Mouse (Mus musculus) intestine, postnatal 0 days (tissue): ENCODE data around the gene Slc50a1. TPM values are rescaled to one million over a fixed set of nuclear protein-coding genes. Genes with fewer than 3 reads are reported as not detected.

Experiments
- ATAC-seq: fragments of 200-750 bp; cut with Nextera tagmentation; 2 replicates; pipeline ENCODE4 v1.8.0; 2017; ENCODE audit warnings: mild to moderate bottlenecking, moderate TSS enrichment, moderate library complexity
- H3K27ac ChIP-seq: fragments of 300-500 bp; sonication (generic); 2 replicates; pipeline ENCODE4 v1.5.1; 2014; ENCODE audit warnings: mild to moderate bottlenecking, low read depth, low read length, moderate library complexity
- H3K27me3 ChIP-seq: fragments of 300-500 bp; sonication (generic); replicated peaks from 2 replicates; pipeline ENCODE4 v1.6.1; 2014; ENCODE audit warnings: low read length, mixed read lengths; ENCODE audit not compliant: control insufficient read depth, insufficient read depth
- H3K36me3 ChIP-seq: fragments of 300-500 bp; sonication (generic); 2 replicates; pipeline ENCODE4 v1.6.1; 2014; ENCODE audit warnings: mild to moderate bottlenecking, moderate library complexity; ENCODE audit not compliant: control insufficient read depth, insufficient read depth
- H3K4me1 ChIP-seq: fragments of 300-500 bp; sonication (generic); replicated peaks from 2 replicates; pipeline ENCODE4 v1.6.1; 2014; ENCODE audit warnings: antibody characterized with exemption, low read length, mixed read lengths; ENCODE audit not compliant: control insufficient read depth, insufficient read depth
- H3K4me2 ChIP-seq: fragments of 300-500 bp; sonication (generic); replicated peaks from 2 replicates; pipeline ENCODE4 v1.6.1; 2014; ENCODE audit warnings: low read depth, mild to moderate bottlenecking, moderate library complexity
- H3K4me3 ChIP-seq: fragments of 300-500 bp; sonication (generic); 2 replicates; pipeline ENCODE4 v1.5.1; 2014; ENCODE audit warnings: low read depth, low read length
- H3K9ac ChIP-seq: fragments of 300-500 bp; sonication (generic); 2 replicates; pipeline ENCODE4 v1.6.1; 2014; ENCODE audit warnings: mild to moderate bottlenecking, low read depth, low read length
- H3K9me3 ChIP-seq: fragments of 300-500 bp; sonication (generic); 2 replicates; pipeline ENCODE4 v1.6.1; 2016; ENCODE audit warnings: mixed run types; ENCODE audit not compliant: control insufficient read depth
- CTCF ChIP-seq: sonication (generic); IDR thresholded peaks from 2 replicates; pipeline ENCODE4 v1.5.1; 2016; ENCODE audit warnings: low read depth, mild to moderate bottlenecking, control low read depth, antibody characterized with exemption, moderate library complexity
- WGBS: fragments of 180-500 bp; shearing (Covaris S2); extraction: QIAGEN DNeasy Blood & Tissue Kit; methylation state at CpG from one replicate; pipeline ENCODE4 v1.1.7; 2014; 5-methylcytosine and 5-hydroxymethylcytosine counted together
- polyA plus RNA-seq: library from polyadenylated mRNA; unstranded; fragments of >200 nt; fragmentation: Nextera tagmentation; extraction: Ambion mirVana; gene quantifications from 2 replicates; pipeline ENCODE4 v1.2.1, GENCODE M21; 2015

Slc50a1 gene
- polyA plus RNA-seq, 1 experiment from 2014 or later, result 57.4 TPM

DNA sequence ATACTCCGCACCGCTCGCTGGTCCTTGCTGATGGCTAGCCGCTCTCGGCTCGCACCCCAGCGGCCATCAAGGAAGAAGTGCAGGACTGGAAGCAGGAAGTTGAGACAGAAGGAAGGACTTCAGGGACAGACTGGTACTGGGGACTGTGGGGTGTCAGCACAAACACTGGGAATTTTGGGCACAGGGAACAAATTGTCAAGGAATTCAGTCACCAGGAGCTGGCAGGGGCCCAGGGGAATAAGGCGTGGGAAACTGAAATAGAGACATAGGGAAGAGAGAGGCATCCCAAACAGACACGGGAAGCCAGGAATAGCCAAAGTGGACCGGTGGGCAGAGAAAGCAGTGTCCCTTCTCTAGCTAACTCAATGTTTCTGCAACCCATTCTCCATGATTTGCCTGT, 33.9 kb downstream of the Slc50a1 start:
- H3K36me3 ChIP-seq, result no peaks in the 10 kb centered on the region; the same call in 1 of the 2 replicates
- H3K27me3 ChIP-seq, result no peaks in the 10 kb centered on the region
- 89% methylated on average over 10 of the region's 10 CpGs for WGBS
- H3K4me3 ChIP-seq, result no peak overlapping the region
- no peak overlapping the region for H3K9ac ChIP-seq
- TF ChIP-seq CTCF, result no peak
- H3K4me1 ChIP-seq, result 0 out of 2 replicates have a peak, but pooled peaks cover 3% of the 10 kb centered on the region
- no peak overlapping the region for H3K27ac ChIP-seq
- no peak overlapping the region for H3K4me2 ChIP-seq
- no peaks in the 10 kb centered on the region for H3K9me3 ChIP-seq
- no peak for ATAC-seq

DNA sequence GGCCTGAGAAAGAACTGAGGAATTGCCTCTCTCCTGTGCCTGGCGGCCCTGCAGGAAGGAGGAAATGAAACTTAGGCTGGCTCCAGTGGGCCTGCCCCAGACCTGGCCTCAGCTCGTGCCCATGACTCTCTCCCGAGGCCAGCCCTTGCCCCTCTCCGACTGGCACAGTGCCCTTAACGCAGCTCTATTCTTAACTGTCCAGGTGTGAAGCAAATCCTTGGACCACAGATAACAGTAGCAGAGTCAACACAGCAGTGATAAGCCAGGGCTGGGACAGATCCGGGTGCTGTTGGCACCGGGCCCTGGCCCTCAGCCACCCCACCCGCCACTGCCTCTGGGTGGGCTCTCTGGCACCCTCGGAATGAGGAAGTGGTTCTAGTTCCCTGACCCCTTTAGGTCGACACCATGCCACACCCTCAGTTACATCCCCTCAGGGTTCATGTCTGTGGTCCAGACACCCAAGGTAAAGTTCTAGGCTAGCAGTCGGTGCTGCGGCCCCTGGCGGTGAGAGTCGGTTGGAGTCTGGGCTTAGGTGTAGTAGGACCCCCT, 36.7 kb downstream of the Slc50a1 start:
- Histone ChIP-seq H3K4me1 (0 out of 2 replicates have a peak, but pooled peaks cover 3% of the 10 kb centered on the region), H3K27me3 (no peaks in the 10 kb centered on the region), H3K36me3 (no peaks in the 10 kb centered on the region; the same call in 1 of the 2 replicates), H3K4me3 (no peak overlapping the region), H3K4me2 (no peak overlapping the region), H3K9me3 (no peaks in the 10 kb centered on the region), H3K9ac (no peak overlapping the region), H3K27ac (peak overlapping the region; percentile 16; the same call in 1 of the 2 replicates)
- no peak for TF ChIP-seq CTCF
- ATAC-seq, result peak; percentile 75
- WGBS, result 37% methylated on average over 13 of the region's 14 CpGs

DNA sequence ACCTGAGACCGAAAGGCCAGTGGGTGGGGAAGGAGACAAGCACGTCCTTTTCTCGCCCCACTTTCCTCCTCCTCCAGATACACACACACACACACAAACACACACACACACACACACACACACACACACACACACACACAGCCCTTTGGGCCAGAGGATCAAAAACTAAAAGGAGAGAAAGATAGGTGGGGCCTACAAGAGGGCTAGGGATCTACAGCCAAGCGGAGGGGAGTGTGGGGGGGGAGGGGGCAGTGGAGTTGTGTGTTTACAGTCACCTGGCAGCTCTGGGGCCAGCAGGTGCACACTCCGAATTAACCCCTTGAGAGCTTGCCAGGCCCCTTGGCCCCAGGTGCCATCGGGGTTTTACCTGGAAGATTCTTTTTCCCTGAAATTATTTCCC, 37.8 kb downstream of the Slc50a1 start:
- no peak overlapping the region for H3K9ac ChIP-seq
- no peaks in the 10 kb centered on the region for H3K36me3 ChIP-seq
- WGBS, result 34% methylated on average over 6 of the region's 6 CpGs
- H3K9me3 ChIP-seq, result no peaks in the 10 kb centered on the region
- no peak overlapping the region for H3K27ac ChIP-seq
- no peak overlapping the region for H3K4me2 ChIP-seq
- H3K4me3 ChIP-seq, result no peak overlapping the region
- ATAC-seq, result no peak
- no peak for TF ChIP-seq CTCF
- H3K4me1 ChIP-seq, result peaks cover 3% of the 10 kb centered on the region; the same call in 1 of the 2 replicates
- H3K27me3 ChIP-seq, result no peaks in the 10 kb centered on the region

DNA sequence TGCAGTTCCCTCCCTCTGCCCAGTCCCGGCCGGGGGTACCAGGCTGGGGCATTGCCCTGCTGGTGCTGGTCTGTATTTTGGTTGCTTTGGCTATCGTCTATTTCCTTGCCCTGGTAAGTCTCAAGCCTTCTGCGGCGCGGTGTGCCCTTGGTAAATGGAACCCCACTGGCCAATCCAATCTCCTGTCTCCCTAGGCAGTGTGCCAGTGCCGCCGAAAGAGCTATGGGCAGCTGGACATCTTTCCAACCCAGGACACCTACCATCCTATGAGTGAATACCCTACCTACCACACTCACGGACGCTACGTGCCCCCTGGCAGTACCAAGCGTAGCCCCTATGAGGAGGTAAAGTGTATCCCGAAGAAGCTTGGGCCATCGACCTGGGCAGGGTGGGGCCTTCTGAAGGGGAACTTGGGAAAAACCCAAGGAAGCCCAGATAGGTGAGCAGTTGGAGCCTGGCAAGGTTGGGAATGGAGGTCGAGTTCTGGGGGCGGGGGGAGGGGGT, 38.5 kb downstream of the Slc50a1 start:
- no peak overlapping the region for H3K4me2 ChIP-seq
- H3K4me3 ChIP-seq, result no peak overlapping the region
- TF ChIP-seq CTCF, result no peak
- no peak overlapping the region for H3K9ac ChIP-seq
- no peaks in the 10 kb centered on the region for H3K36me3 ChIP-seq
- no peaks in the 10 kb centered on the region for H3K27me3 ChIP-seq
- 74% methylated on average over 16 of the region's 16 CpGs for WGBS
- ATAC-seq, result no peak
- peaks cover 3% of the 10 kb centered on the region; the same call in 1 of the 2 replicates for H3K4me1 ChIP-seq
- no peaks in the 10 kb centered on the region for H3K9me3 ChIP-seq
- no peak overlapping the region for H3K27ac ChIP-seq

DNA sequence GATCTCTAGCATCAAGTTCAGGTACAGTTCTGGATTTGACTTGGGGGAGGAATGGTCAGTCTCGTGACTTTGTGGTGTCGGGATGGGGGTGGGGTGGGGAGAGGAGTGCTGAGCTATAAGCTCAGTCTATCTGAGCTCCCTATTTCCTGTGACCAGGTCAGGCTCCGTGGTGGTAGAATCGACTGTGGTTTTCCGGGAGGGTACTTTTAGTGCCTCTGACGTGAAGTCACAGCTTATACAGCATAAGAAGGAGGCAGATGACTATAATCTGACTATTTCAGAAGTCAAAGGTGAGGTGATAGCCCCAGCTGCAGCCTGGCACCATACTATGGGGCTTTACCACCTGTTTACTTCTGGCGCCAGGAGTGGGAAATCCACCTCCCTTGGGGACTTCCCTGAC, 39.0 kb downstream of the Slc50a1 start:
- no peaks in the 10 kb centered on the region for H3K9me3 ChIP-seq
- 64% methylated on average over 7 of the region's 7 CpGs for WGBS
- no peak overlapping the region for H3K4me2 ChIP-seq
- no peaks in the 10 kb centered on the region for H3K36me3 ChIP-seq
- no peaks in the 10 kb centered on the region for H3K27me3 ChIP-seq
- H3K4me1 ChIP-seq, result peaks cover 7% of the 10 kb centered on the region; the same call in 1 of the 2 replicates
- no peak overlapping the region for H3K27ac ChIP-seq
- no peak for ATAC-seq
- no peak for TF ChIP-seq CTCF
- H3K9ac ChIP-seq, result no peak overlapping the region
- H3K4me3 ChIP-seq, result no peak overlapping the region

DNA sequence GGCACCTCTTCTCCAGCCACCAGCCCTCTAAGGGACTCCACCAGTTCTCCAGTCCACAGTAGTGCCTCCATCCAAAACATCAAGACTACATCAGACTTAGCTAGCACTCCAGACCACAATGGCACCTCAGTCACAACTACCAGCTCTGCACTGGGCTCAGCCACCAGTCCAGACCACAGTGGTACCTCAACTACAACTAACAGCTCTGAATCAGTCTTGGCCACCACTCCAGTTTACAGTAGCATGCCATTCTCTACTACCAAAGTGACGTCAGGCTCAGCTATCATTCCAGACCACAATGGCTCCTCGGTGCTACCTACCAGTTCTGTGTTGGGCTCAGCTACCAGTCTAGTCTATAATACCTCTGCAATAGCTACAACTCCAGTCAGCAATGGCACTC, 39.8 kb downstream of the Slc50a1 start:
- Histone ChIP-seq H3K9ac (no peak overlapping the region), H3K4me1 (peaks cover 7% of the 10 kb centered on the region; the same call in 1 of the 2 replicates), H3K27me3 (no peaks in the 10 kb centered on the region), H3K4me3 (no peak overlapping the region), H3K9me3 (no peaks in the 10 kb centered on the region), H3K4me2 (no peak overlapping the region), H3K36me3 (no peaks in the 10 kb centered on the region), H3K27ac (no peak overlapping the region)
- no peak for ATAC-seq
- TF ChIP-seq CTCF, result no peak
- 86% methylated on average over 2 of the region's 2 CpGs for WGBS
